Mouse (Mus musculus) cerebellum, adult 2 months (tissue): ENCODE measurements around the gene Mgrn1.

Experiments
- CTCF ChIP-seq: fragments of 200-500 bp; IDR thresholded peaks from 2 replicates; pipeline ENCODE4 v1.5.1; 2011; ENCODE audit warnings: low read depth, mild to moderate bottlenecking, control low read depth, low read length, moderate library complexity, borderline replicate concordance; ENCODE audit not compliant: insufficient read depth
- POLR2A ChIP-seq: fragments of 200-500 bp; IDR thresholded peaks from 2 replicates; pipeline ENCODE4 v1.6.1; 2011; ENCODE audit warnings: low read length, control low read depth, borderline replicate concordance; ENCODE audit not compliant: insufficient read depth

DNA sequence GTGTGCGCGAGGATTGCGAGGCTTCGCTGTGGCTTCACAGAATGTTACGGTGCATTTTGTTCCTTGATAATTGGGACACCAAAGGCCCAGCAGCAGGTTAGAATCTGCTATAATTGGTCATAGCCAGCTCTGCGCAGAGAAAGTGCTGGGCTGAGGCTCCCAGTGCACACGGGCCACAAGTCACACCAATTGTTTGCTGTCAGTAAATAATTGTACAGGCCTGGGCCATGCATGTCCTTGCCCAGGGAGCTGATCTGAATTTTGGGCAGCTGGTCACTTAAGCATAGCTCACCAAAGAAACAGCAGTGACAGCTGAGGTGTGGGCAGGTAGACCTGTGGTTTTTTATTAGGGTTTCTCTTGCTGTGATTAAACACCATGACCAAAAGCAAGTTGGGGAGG, 41.9 kb downstream of the Mgrn1 start:
- TF ChIP-seq POLR2A: no peak
- TF ChIP-seq CTCF: no peak
